19 mouse cellular contexts compared by ENCODE assay signal in the genomic region with DNA sequence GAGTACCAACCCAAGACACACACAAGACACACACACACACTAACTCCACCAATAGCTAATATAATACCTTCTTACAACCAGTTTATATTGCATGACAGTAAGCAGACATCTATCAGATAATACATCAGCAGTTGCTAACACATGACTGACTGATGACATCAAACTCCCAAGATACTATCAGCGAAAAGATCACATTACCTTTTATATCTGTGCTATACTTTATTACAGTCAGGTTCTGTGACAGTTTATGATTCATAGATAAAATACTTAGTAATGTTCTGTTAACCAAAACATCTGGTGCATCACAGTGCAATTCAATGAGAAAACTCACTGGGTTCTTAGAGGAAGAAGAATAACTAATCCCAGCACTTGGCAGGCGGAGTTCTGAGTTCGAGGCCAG. TPM values are rescaled to one million over a fixed set of nuclear protein-coding genes. Genes with fewer than 3 reads are reported as not detected.
A peak's percentile ranks its signal among the peaks of the same experiment; 100 is the strongest.
DNase-seq lines count a peak whose midpoint lies in the region; ATAC-seq lines count a peak whose summit lies in the region.
"Had no signal": no experiment of that assay in that cellular context is flagged by ENCODE, and none has a peak within 500 bp of the region (broad histone marks: within the 10 kb centered on the region; RNA-seq: fewer than 3 reads in every experiment).

No protein-coding gene starts in this region.

- peaks cover 36% of the 10 kb centered on the region for H3K4me1 ChIP-seq in heart, embryonic 16.5 days (ENCODE audit: control insufficient read depth, insufficient read depth, low read length)
- peaks cover 38% of the 10 kb centered on the region for H3K4me1 ChIP-seq in liver, embryonic 15.5 days (replicated peaks)

- no peaks in the 10 kb centered on the region for H3K27me3 ChIP-seq in heart, embryonic 16.5 days (ENCODE audit: control insufficient read depth, insufficient read depth, low read length)
- no peaks in the 10 kb centered on the region for H3K27me3 ChIP-seq in liver, embryonic 15.5 days
- H3K27me3 ChIP-seq: embryonic facial prominence, embryonic 12.5 days had no signal

- H3K9me3 ChIP-seq in heart, embryonic 16.5 days (replicated peaks; ENCODE audit: control insufficient read depth, low read length): no peaks in the 10 kb centered on the region
- H3K9me3 ChIP-seq in liver, embryonic 15.5 days (replicated peaks): no peaks in the 10 kb centered on the region
- H3K9me3 ChIP-seq: embryonic facial prominence, embryonic 12.5 days; limb, embryonic 10.5 days; midbrain, embryonic 12.5 days had no signal

- 96% methylated on average over 3 of the region's 3 CpGs for WGBS in heart, embryonic 16.5 days
- WGBS in liver, embryonic 15.5 days (ENCODE audit: insufficient replicate concordance): 88% methylated on average over 3 of the region's 3 CpGs

- no peak overlapping the region for H3K9ac ChIP-seq in heart, embryonic 16.5 days (ENCODE audit: low read length)
- H3K9ac ChIP-seq in liver, embryonic 15.5 days: no peak overlapping the region
- H3K9ac ChIP-seq: embryonic facial prominence, embryonic 12.5 days; neural tube, embryonic 13.5 days had no signal

- peak; percentile 19 for DNase-seq in CD4-positive, CD25-positive, alpha-beta regulatory T cell, adult 2 months (ENCODE audit: low read depth, low spot score)
- DNase-seq in heart, postnatal 36 days: no peak
- peak; percentile 67 for DNase-seq in 3T3-L1 (ENCODE audit: low read depth, low spot score)
- DNase-seq in spleen, postnatal 10 days (ENCODE audit: low spot score in 2 of 2): no peak
- DNase-seq: cerebellum, adult 9-10 months; gastrocnemius, postnatal 36 days; kidney, adult 9 months; lung, adult 18-20 months; lung, postnatal 36 days; thymus, postnatal 36 days had no signal

- no peak for ATAC-seq in CD4-positive, CD25-positive, alpha-beta regulatory T cell, adult 4 months
- ATAC-seq in heart, embryonic 16.5 days (replicated peaks; ENCODE audit: extremely low read depth, insufficient read depth, low FRiP score): no peak
- no peak for ATAC-seq in liver, embryonic 15.5 days (ENCODE audit: insufficient read depth)
- ATAC-seq in cerebellum, adult (ENCODE audit: insufficient number of reproducible peaks, low FRiP score, low TSS enrichment): no peak
- ATAC-seq: forebrain, embryonic 16.5 days had no signal

- no peak overlapping the region for H3K4me3 ChIP-seq in heart, embryonic 16.5 days (ENCODE audit: low read length)
- H3K4me3 ChIP-seq in liver, embryonic 15.5 days (replicated peaks): peak overlapping the region; percentile 92

- peak overlapping the region; percentile 91; the same call in 1 of the 2 replicates for H3K4me2 ChIP-seq in heart, embryonic 16.5 days (ENCODE audit: low read depth, low read length)
- H3K4me2 ChIP-seq in liver, embryonic 15.5 days: peak overlapping the region; percentile 91

- peaks cover 7% of the 10 kb centered on the region for H3K36me3 ChIP-seq in heart, embryonic 16.5 days (ENCODE audit: control insufficient read depth, insufficient read depth)
- H3K36me3 ChIP-seq in liver, embryonic 15.5 days (replicated peaks): peaks cover 22% of the 10 kb centered on the region
- H3K36me3 ChIP-seq: midbrain, embryonic 12.5 days; neural tube, embryonic 13.5 days had no signal

- intact Hi-C loops in heart, postnatal 36 days (cut with DNase I): loop anchor here (10.0 kb wide), 1 partner anchor 293 kb away; a partner anchor contains a TSS

- H3K27ac ChIP-seq in heart, embryonic 16.5 days (ENCODE audit: low read length): no peak overlapping the region
- no peak overlapping the region for H3K27ac ChIP-seq in liver, embryonic 15.5 days (replicated peaks)
- H3K27ac ChIP-seq: embryonic facial prominence, embryonic 12.5 days; limb, embryonic 10.5 days; midbrain, embryonic 12.5 days; neural tube, embryonic 13.5 days had no signal

RNA-seq across cellular contexts. Expression of a gene that starts 1.8 kb away (rescaled TPM):
- polyA plus RNA-seq in CD4-positive, CD25-positive, alpha-beta regulatory T cell, adult 4 months (2017; shearing (Covaris generic)): 1 to 10 TPM; 1.5 to 3.3 TPM
- polyA plus RNA-seq in heart, embryonic 16.5 days (2015; fragmentation: Nextera tagmentation; extraction: Ambion mirVana): 20.2 and 23.1 TPM in 2 replicates
- total RNA-seq in heart, postnatal 36 days (2021): 1 to 10 TPM; 2.2 to 2.4 TPM
- polyA plus RNA-seq in liver, embryonic 15.5 days (2015; fragmentation: Nextera tagmentation; extraction: Ambion mirVana): 5.2 TPM in 2 replicates

Comparison
In these comparisons a context has a peak if more than half of its experiments do, and no peak if none do; other contexts are left out.
1. DNase-seq: peak in CD4-positive, CD25-positive, alpha-beta regulatory T cell, adult 2 months (single experiment) and 3T3-L1 (single experiment); none in heart, postnatal 36 days (0 of 2) and spleen, postnatal 10 days (0 of 2).